11 mouse cellular contexts compared by ENCODE assay signal in the genomic region with DNA sequence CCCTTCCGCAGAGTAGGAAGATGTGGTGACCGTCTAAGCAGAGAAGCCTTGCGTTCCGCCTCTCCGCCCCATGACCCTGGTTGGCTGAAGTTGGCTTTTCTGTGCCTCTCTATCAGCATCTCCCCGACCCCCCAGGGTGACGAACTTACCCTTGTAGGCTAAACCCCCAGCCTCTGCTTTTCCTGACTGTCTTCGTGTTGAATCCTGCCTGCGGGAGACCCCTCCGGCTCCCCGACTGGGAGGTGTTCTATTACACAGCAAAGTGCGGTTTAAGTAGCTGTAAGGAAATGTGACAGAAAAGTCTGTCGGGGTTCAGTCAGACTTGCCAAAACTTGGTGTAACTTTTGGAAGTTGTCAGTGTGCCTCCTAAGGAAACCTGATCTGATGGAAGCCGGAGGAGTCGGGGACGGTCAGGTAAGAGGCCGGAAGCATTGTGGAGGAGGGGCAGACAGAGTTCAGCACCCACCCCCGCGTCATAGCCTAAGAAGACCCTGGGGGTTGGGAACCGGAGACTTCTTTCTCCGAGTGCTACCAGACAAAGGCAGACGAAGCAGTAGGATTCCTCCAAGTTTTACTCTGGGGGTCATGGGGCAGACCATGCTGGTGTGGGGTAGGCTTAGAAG. TPM values are rescaled to one million over a fixed set of nuclear protein-coding genes. Genes with fewer than 3 reads are reported as not detected.
A peak's percentile ranks its signal among the peaks of the same experiment; 100 is the strongest.
DNase-seq lines count a peak whose midpoint lies in the region; ATAC-seq and TF ChIP-seq lines count a peak whose summit lies in the region.
"Had no signal": no experiment of that assay in that cellular context is flagged by ENCODE, and none has a peak within 500 bp of the region (broad histone marks: within the 10 kb centered on the region; RNA-seq: fewer than 3 reads in every experiment).

No protein-coding gene starts in this region.

- no peak for DNase-seq in kidney, adult 18-20 months
- DNase-seq in embryo, embryonic 11 days = peak; percentile 53
- DNase-seq in hindbrain, postnatal 0 days (ENCODE audit: low spot score) = no peak
- DNase-seq in neural tube, embryonic 11.5 days (ENCODE audit: low spot score) = no peak
- DNase-seq in layer of hippocampus, adult 11-12 months (ENCODE audit: low spot score) = no peak
- DNase-seq in adrenal gland, adult 18-20 months (ENCODE audit: low spot score in 2 of 2) = no peak
- DNase-seq in layer of hippocampus, adult 9-11 months = no peak

- H3K4me3 ChIP-seq in kidney, embryonic 15.5 days (replicated peaks) = peak overlapping the region; percentile 32
- H3K4me3 ChIP-seq in hindbrain, postnatal 0 days (ENCODE audit: low read length) = peak overlapping the region; percentile 5; the same call in 1 of the 2 replicates
- H3K4me3 ChIP-seq in neural tube, embryonic 11.5 days (ENCODE audit: low read depth, low read length) = no peak overlapping the region

- TF ChIP-seq CTCF in hindbrain, postnatal 0 days (IDR thresholded peaks at IDR 0.05; ENCODE audit: low read depth) = no peak

- peak overlapping the region; percentile 61 for H3K27ac ChIP-seq in kidney, embryonic 15.5 days
- H3K27ac ChIP-seq in hindbrain, postnatal 0 days = no peak overlapping the region
- H3K27ac ChIP-seq in neural tube, embryonic 11.5 days (ENCODE audit: low read depth, low read length) = no peak overlapping the region

- peak; percentile 52; the same call in 1 of the 2 replicates for ATAC-seq in kidney, embryonic 15.5 days (replicated peaks; ENCODE audit: low FRiP score)
- no peak for ATAC-seq in hindbrain, postnatal 0 days
- ATAC-seq in neural tube, embryonic 11.5 days (ENCODE audit: insufficient read depth, low FRiP score, low TSS enrichment) = no peak

- no peaks in the 10 kb centered on the region for H3K36me3 ChIP-seq in kidney, embryonic 15.5 days
- no peaks in the 10 kb centered on the region for H3K36me3 ChIP-seq in hindbrain, postnatal 0 days (ENCODE audit: insufficient read depth, low read length)
- H3K36me3 ChIP-seq in neural tube, embryonic 11.5 days (ENCODE audit: control insufficient read depth, insufficient read depth, low read length) = no peaks in the 10 kb centered on the region

- no peak overlapping the region for H3K9ac ChIP-seq in kidney, embryonic 15.5 days
- H3K9ac ChIP-seq in hindbrain, postnatal 0 days (replicated peaks; ENCODE audit: low read length) = no peak overlapping the region
- no peak overlapping the region for H3K9ac ChIP-seq in neural tube, embryonic 11.5 days (ENCODE audit: low read length)

- peaks cover 9% of the 10 kb centered on the region; the same call in 1 of the 2 replicates for H3K27me3 ChIP-seq in kidney, embryonic 15.5 days
- peaks cover 4% of the 10 kb centered on the region; the same call in 1 of the 2 replicates for H3K27me3 ChIP-seq in hindbrain, postnatal 0 days (ENCODE audit: insufficient read depth, low read length)
- peaks cover 6% of the 10 kb centered on the region; the same call in 1 of the 2 replicates for H3K27me3 ChIP-seq in neural tube, embryonic 11.5 days (ENCODE audit: control insufficient read depth, insufficient read depth, low read length)

- H3K4me2 ChIP-seq in kidney, embryonic 15.5 days = peak overlapping the region; percentile 59
- peak overlapping the region; percentile 30 for H3K4me2 ChIP-seq in hindbrain, postnatal 0 days (ENCODE audit: low read depth, low read length)
- peak overlapping the region; percentile 15 for H3K4me2 ChIP-seq in neural tube, embryonic 11.5 days (ENCODE audit: low read depth)

- peaks cover 14% of the 10 kb centered on the region for H3K4me1 ChIP-seq in kidney, embryonic 15.5 days
- H3K4me1 ChIP-seq in hindbrain, postnatal 0 days (ENCODE audit: insufficient read depth, low read length) = no peaks in the 10 kb centered on the region
- 0 out of 2 replicates have a peak, but pooled peaks cover 4% of the 10 kb centered on the region for H3K4me1 ChIP-seq in neural tube, embryonic 11.5 days (ENCODE audit: control insufficient read depth, insufficient read depth, low read length)

- H3K9me3 ChIP-seq in kidney, embryonic 15.5 days (replicated peaks) = no peaks in the 10 kb centered on the region
- no peaks in the 10 kb centered on the region for H3K9me3 ChIP-seq in hindbrain, postnatal 0 days (ENCODE audit: low read length)
- no peaks in the 10 kb centered on the region for H3K9me3 ChIP-seq in neural tube, embryonic 11.5 days (ENCODE audit: control insufficient read depth, low read length)

- 8% methylated on average over 22 of the region's 22 CpGs for WGBS in kidney, embryonic 15.5 days
- 23% methylated on average over 22 of the region's 22 CpGs for WGBS in hindbrain, postnatal 0 days
- WGBS in neural tube, embryonic 11.5 days = 20% methylated on average over 22 of the region's 22 CpGs

RNA-seq across cellular contexts. Expression of a gene that starts 27.1 kb away (rescaled TPM):
- 0.06 and 0.14 TPM in 2 replicates for polyA plus RNA-seq in kidney, embryonic 15.5 days (2015; fragmentation: Nextera tagmentation; extraction: Ambion mirVana)
- total RNA-seq in hindbrain, postnatal 0 days (2014; rRNA removed) = 27.0 and 32.2 TPM in 2 replicates
- 9.2 and 9.6 TPM in 2 replicates for polyA plus RNA-seq in hindbrain, postnatal 0 days (2015; fragmentation: Nextera tagmentation; extraction: Ambion mirVana)
- polyA plus RNA-seq in neural tube, embryonic 11.5 days (2014; fragmentation: Nextera tagmentation; extraction: Ambion mirVana) = 7.7 TPM in 2 replicates
- under 1 TPM in 1 of 2 experiments, not detected in 1; 0.22 TPM for total RNA-seq in adrenal gland, adult 18-20 months (2021)
- total RNA-seq: common myeloid progenitor, adult 5-6 weeks; layer of hippocampus, postnatal 10 days; neutrophil, adult 5-6 weeks had no signal

RNA-seq across cellular contexts. Expression of a gene that starts 58.1 kb away (rescaled TPM):
- polyA plus RNA-seq in kidney, embryonic 15.5 days (2015; fragmentation: Nextera tagmentation; extraction: Ambion mirVana) = not detected in 2 replicates
- total RNA-seq in hindbrain, postnatal 0 days (2014; rRNA removed) = 0.61 and 1.2 TPM in 2 replicates
- polyA plus RNA-seq in hindbrain, postnatal 0 days (2015; fragmentation: Nextera tagmentation; extraction: Ambion mirVana) = 0.61 and 0.93 TPM in 2 replicates
- polyA plus RNA-seq in neural tube, embryonic 11.5 days (2014; fragmentation: Nextera tagmentation; extraction: Ambion mirVana) = 0.29 and 0.72 TPM in 2 replicates
- not detected for total RNA-seq in adrenal gland, adult 18-20 months (2021)
- total RNA-seq: common myeloid progenitor, adult 5-6 weeks; layer of hippocampus, postnatal 10 days; neutrophil, adult 5-6 weeks had no signal
